Mouse (Mus musculus) hindbrain, embryonic 11.5 days (tissue): ENCODE measurements at regions not wholly inside any gene's neighbourhood (a gene's known extent, or its start where the extent isn't known, plus 50 kb on each side); places are given as distances from the start of the nearest gene placed in this dataset.

Experiments
- ATAC-seq: fragments of 200-750 bp; cut with Nextera tagmentation; 2 replicates; pipeline ENCODE4 v1.8.0; 2017; ENCODE audit warnings: mild to moderate bottlenecking, moderate TSS enrichment, moderate library complexity; ENCODE audit not compliant: low FRiP score
- DNase-seq: peaks from one replicate; pipeline ENCODE4 v3.0.0-alpha.2; 2015; ENCODE audit warnings: low spot score
- H3K27ac ChIP-seq: fragments of 300-500 bp; sonication (generic); 2 replicates; pipeline ENCODE4 v1.5.1; 2014; ENCODE audit warnings: mild to moderate bottlenecking, low read depth, low read length
- H3K27me3 ChIP-seq: fragments of 300-500 bp; sonication (generic); 2 replicates; pipeline ENCODE4 v1.6.1; 2014; ENCODE audit warnings: mild to moderate bottlenecking, low read length, moderate library complexity, mixed read lengths; ENCODE audit not compliant: control insufficient read depth, insufficient read depth
- H3K36me3 ChIP-seq: fragments of 300-500 bp; sonication (generic); 2 replicates; pipeline ENCODE4 v1.6.1; 2014; ENCODE audit warnings: mild to moderate bottlenecking, low read length, moderate library complexity, mixed read lengths; ENCODE audit not compliant: control insufficient read depth, insufficient read depth
- H3K4me1 ChIP-seq: fragments of 300-500 bp; sonication (generic); replicated peaks from 2 replicates; pipeline ENCODE4 v1.6.1; 2014; ENCODE audit warnings: low read length, mixed read lengths; ENCODE audit not compliant: control insufficient read depth, insufficient read depth
- H3K4me2 ChIP-seq: fragments of 300-500 bp; sonication (generic); replicated peaks from 2 replicates; pipeline ENCODE4 v1.6.1; 2014; ENCODE audit warnings: mild to moderate bottlenecking, low read depth, low read length
- H3K4me3 ChIP-seq: fragments of 300-500 bp; sonication (generic); 2 replicates; pipeline ENCODE4 v1.5.1; 2014; ENCODE audit warnings: low read depth, low read length
- H3K9ac ChIP-seq: fragments of 300-500 bp; sonication (generic); 2 replicates; pipeline ENCODE4 v1.6.1; 2014; ENCODE audit warnings: low read depth, low read length
- H3K9me3 ChIP-seq: fragments of 300-500 bp; sonication (generic); 2 replicates; pipeline ENCODE4 v1.6.1; 2016; ENCODE audit warnings: low read length; ENCODE audit not compliant: control insufficient read depth
- WGBS: fragments of 180-500 bp; shearing (Covaris S2); extraction: QIAGEN DNeasy Blood & Tissue Kit; methylation state at CpG from one replicate; pipeline ENCODE4 v1.1.7; 2014; 5-methylcytosine and 5-hydroxymethylcytosine counted together

DNA sequence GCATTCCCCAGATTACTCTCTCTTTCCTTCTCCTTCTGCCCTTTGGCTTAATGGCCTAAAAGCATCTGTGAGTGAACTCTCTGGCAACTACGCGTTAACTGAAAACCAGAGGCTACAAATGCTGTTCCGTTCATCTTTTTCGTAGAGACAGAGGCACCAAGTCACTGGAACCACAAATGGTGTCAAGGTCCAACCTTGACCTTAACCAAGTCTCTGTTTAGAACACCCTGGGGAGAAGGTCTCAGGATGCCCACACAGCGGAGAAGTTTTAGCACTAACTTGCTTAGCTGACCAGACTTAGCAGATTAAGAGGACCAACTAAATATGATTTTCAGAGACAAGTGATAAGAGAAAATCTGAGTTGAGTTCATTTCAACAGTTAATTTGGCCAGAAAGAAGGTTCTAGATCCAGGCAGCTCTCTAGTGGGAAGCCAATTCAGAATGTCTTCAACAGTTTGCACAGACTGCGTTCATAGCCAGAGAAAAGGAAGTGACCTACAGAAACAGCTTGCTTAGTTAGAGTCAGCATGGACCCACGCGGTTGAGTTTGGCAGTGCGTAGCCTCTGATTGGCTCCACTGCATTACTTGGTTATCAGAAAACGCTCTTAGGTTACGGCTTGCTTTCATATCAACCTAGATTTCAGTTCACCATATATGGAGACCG, 169.8 kb downstream of the Ly86 start:
- Histone ChIP-seq H3K27me3 (no peaks in the 10 kb centered on the region), H3K9ac (no peak overlapping the region)

DNA sequence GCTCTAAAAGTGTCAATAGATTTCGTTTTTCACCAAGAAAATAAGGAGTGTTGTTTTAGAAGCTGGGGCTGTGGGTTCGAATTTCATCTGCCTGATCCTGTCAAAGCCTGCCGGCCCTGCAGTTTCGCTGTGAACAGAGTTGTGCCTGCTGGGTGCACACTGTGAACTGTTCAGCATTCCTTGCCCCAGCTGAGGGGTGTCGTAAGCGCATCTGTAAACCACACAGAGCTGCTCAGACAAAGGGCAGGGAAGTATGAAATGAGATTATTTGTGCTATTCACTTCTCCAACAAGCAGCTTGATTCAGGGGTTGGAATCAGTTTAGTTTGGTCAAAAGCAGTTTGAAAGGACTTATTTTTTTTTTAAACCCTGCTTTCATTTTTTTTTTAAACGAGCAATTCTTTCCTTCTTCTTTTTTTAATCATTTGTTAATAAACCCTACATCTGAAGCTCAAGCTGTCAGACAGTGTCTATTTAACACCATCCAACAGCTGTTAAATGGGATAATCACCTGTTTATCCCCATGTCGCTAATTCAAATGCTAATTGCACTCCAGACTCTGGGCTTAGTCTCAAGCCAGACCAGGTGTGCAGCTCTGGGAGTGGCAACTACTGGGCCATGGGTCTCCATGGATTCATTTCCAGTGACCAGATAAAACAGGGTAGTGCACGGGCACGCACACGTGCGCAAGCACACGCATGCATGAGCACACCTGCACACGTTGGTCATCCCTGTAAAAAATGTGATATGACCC, 172.2 kb downstream of the Ly86 start:
- Histone ChIP-seq H3K9ac (no peak overlapping the region), H3K27ac (no peak overlapping the region), H3K4me2 (no peak overlapping the region), H3K36me3 (no peaks in the 10 kb centered on the region), H3K4me3 (no peak overlapping the region), H3K9me3 (no peaks in the 10 kb centered on the region), H3K27me3 (no peaks in the 10 kb centered on the region), H3K4me1 (peaks cover 7% of the 10 kb centered on the region; the same call in 1 of the 2 replicates)
- ATAC-seq (no peak), DNase-seq (no peak)
- 42% methylated on average over 14 of the region's 14 CpGs for WGBS

More for the DNA sequence above, 169.8 kb downstream of the Ly86 start:
- peak overlapping the region; percentile 37; the same call in 1 of the 2 replicates for H3K4me2 ChIP-seq
- H3K36me3 ChIP-seq, result no peaks in the 10 kb centered on the region
- H3K9me3 ChIP-seq, result no peaks in the 10 kb centered on the region
- ATAC-seq (no peak), DNase-seq (no peak)
- 0 out of 2 replicates have a peak overlapping the region, but pooled peaks have one; percentile 31 for H3K27ac ChIP-seq
- H3K4me1 ChIP-seq, result peaks cover 7% of the 10 kb centered on the region; the same call in 1 of the 2 replicates
- 71% methylated on average over 12 of the region's 12 CpGs for WGBS
- no peak overlapping the region for H3K4me3 ChIP-seq

DNA sequence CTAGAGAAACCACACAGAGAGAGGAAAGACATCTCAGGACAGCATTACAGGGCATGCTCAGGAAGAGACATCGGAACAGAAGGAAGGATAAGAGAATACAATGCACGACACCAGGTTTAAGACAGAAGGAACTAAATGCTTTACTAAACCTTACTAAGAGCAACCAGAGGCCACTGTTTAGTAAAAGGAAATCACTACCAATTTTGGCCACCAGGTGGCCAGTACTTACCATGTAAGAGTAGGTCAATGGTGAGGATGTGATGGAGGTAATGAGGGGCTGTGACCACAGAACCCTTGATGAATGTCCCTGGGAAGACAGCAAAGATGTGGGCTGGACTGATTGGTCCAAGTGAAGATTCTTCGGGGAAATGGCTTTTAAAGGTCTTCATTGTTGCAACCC, 174.9 kb downstream of the Ly86 start:
- no peaks in the 10 kb centered on the region for H3K27me3 ChIP-seq
- WGBS, result 78% methylated on average over 3 of the region's 3 CpGs
- H3K27ac ChIP-seq, result no peak overlapping the region
- H3K4me2 ChIP-seq, result no peak overlapping the region
- H3K4me3 ChIP-seq, result no peak overlapping the region
- no peaks in the 10 kb centered on the region for H3K9me3 ChIP-seq
- DNase-seq (peak; percentile 48), ATAC-seq (no peak)
- no peaks in the 10 kb centered on the region for H3K4me1 ChIP-seq
- no peak overlapping the region for H3K9ac ChIP-seq
- no peaks in the 10 kb centered on the region for H3K36me3 ChIP-seq

DNA sequence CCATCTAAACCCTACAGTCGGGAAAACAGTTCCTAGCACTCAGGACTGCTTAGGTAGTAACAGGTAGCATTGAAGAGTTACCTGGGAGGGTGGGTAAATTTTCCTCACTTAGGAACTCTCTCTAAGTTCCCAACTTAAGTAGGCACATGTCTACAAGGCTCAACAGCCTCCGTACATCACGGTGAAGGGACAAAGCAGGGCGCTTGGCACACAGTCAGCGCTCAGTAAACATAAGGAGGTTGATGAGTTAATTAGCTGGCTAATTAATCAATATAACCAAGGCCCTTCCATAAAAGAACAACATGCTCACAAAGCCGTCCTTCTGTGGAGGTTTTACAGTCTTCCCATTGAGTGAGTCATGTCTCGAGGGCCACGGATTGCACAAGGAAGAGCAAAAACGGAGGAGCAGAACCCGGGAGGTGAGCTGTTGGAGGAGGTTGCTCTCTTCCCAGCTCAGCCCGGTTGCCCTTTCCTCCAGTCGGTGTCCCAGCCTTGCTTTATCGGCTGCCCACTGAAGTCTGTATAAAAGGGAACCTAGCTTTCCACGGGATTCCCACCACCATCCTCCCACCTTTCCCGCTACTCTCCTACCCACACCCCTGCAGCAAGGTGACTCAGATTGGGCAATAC, 180.2 kb downstream of the Ly86 start:
- Histone ChIP-seq H3K36me3 (no peaks in the 10 kb centered on the region), H3K27ac (no peak overlapping the region), H3K9me3 (no peaks in the 10 kb centered on the region), H3K4me3 (no peak overlapping the region), H3K4me1 (no peaks in the 10 kb centered on the region), H3K27me3 (no peaks in the 10 kb centered on the region), H3K4me2 (no peak overlapping the region), H3K9ac (no peak overlapping the region)
- DNase-seq, result no peak
- WGBS, result 91% methylated on average over 15 of the region's 15 CpGs
- no peak for ATAC-seq

DNA sequence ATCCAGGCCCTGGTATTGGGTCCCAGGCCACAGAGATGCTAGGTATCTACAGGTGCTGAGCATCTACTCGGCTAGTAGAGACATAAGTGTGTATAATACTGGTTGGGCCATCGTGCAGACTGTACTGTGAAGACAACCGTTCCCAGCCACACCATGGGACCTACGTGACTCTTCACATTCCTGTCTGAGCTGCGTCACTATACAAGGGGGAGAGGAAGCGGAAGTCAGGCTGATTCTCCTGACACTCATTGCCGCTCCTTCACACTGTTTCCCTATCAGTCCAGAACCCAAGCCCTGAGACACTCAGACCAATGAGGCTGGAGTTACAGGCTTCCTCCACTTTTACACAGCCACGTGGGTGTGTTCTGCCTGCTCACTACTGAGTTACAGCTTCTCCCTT, 181.1 kb downstream of the Ly86 start:
- no peak overlapping the region for H3K4me3 ChIP-seq
- 86% methylated on average over 8 of the region's 8 CpGs for WGBS
- H3K9me3 ChIP-seq, result no peaks in the 10 kb centered on the region
- H3K36me3 ChIP-seq, result no peaks in the 10 kb centered on the region
- no peaks in the 10 kb centered on the region for H3K4me1 ChIP-seq
- DNase-seq, result no peak
- H3K9ac ChIP-seq, result no peak overlapping the region
- ATAC-seq, result no peak
- H3K27me3 ChIP-seq, result no peaks in the 10 kb centered on the region
- H3K4me2 ChIP-seq, result no peak overlapping the region
- H3K27ac ChIP-seq, result no peak overlapping the region

DNA sequence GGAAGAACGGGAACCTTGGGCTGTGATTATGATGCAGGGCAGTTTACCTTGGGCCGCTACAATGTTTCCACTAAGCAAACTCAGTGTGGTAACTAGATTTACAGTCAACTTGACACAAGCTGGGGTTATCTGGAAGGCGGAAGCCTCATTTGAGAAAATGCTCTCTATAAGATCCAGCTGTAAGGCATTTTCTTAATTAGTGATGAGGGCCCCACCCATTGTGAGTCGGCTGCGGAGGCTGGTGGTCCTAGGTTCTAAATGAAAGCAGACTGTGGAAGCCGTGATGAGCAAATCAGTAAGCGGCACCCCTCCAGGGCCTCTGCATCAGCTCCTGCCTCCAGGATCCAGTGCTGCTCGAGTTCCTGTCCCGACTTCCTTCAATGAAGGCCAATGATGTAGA, 183.4 kb downstream of the Ly86 start:
- Histone ChIP-seq H3K4me1 (no peaks in the 10 kb centered on the region), H3K9ac (no peak overlapping the region), H3K4me3 (no peak overlapping the region), H3K27me3 (no peaks in the 10 kb centered on the region), H3K36me3 (no peaks in the 10 kb centered on the region), H3K4me2 (no peak overlapping the region), H3K27ac (no peak overlapping the region), H3K9me3 (no peaks in the 10 kb centered on the region)
- 67% methylated on average over 9 of the region's 9 CpGs for WGBS
- no peak for ATAC-seq
- DNase-seq, result no peak

DNA sequence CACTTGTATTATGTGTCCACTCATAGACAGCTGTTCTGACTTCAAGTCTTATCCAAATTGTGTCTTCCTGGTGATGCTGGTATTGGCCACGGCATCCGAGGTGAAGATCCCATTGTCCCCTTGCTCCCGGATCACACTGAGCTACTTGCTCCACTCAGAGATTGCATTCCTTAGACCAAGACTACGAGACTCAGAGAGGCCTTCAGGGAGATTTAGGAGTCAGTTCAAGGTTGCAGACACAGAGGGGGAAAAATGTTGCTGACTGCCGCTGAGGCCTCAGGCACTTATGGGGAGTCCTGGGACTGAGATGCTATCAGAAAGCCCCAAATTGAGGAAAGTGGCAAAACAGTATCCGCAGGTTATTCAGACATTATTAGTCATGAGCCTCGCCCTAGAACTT, 183.9 kb downstream of the Ly86 start:
- Histone ChIP-seq H3K4me3 (no peak overlapping the region), H3K4me2 (no peak overlapping the region), H3K27ac (no peak overlapping the region), H3K36me3 (no peaks in the 10 kb centered on the region), H3K9me3 (no peaks in the 10 kb centered on the region), H3K9ac (no peak overlapping the region), H3K27me3 (no peaks in the 10 kb centered on the region), H3K4me1 (no peaks in the 10 kb centered on the region)
- ATAC-seq (no peak), DNase-seq (no peak)
- WGBS, result 77% methylated on average over 7 of the region's 7 CpGs

DNA sequence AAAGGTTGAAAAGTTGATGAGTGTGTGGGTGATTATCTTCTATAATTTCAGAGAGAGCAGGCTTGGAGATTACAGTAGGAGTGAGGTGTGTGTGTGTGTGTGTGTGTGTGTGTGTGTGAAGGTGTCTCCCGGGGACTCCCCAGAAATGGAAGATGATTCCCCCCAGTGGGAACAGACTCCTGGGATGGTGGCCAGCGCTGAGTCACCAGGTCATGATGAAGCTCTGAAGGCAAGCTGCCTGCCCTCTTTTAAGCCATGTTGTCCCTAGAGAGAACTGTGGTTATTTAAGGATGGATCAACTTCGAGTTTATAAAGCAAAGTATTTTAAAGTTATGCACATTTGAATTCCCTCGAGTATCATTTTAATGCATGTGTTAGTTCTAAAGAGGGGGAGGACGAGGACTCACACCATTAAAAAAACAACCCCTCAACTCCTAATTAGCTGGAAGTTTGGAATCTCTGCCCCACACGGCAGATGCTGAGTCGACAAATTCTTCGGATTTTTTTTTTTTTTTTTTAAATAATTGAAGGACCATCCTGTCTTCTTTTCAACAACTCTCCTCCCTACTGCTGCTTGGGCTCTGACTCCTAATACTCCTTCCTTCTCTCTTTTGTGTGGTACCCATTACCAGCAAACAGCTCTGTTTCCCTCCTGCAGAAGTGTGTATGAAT, 186.6 kb downstream of the Ly86 start:
- WGBS, result 73% methylated on average over 8 of the region's 8 CpGs

More for the DNA sequence above, 186.6 kb downstream of the Ly86 start:
- no peaks in the 10 kb centered on the region for H3K27me3 ChIP-seq
- no peak for ATAC-seq
- no peak overlapping the region for H3K4me2 ChIP-seq
- DNase-seq, result no peak
- no peak overlapping the region for H3K9ac ChIP-seq
- H3K4me1 ChIP-seq, result no peaks in the 10 kb centered on the region
- no peak overlapping the region for H3K4me3 ChIP-seq
- H3K27ac ChIP-seq, result no peak overlapping the region
- H3K36me3 ChIP-seq, result no peaks in the 10 kb centered on the region
- H3K9me3 ChIP-seq, result no peaks in the 10 kb centered on the region
